Mouse (Mus musculus) MEL (cell line): ENCODE measurements around the gene Tlr4. TPM values are rescaled to one million over a fixed set of nuclear protein-coding genes. Genes with fewer than 3 reads are reported as not detected.

ENCODE experiments used
- DNase-seq: peaks from one replicate; pipeline ENCODE4 v3.0.0; 2011; ENCODE audit warnings: low read depth, low spot score
- H3K27ac ChIP-seq: 2 replicates; pipeline ENCODE4 v1.5.1; 2012; ENCODE audit warnings: low read depth, mild to moderate bottlenecking, control low read depth, low read length, moderate library complexity; ENCODE audit not compliant: control insufficient read depth
- H3K27me3 ChIP-seq, 2 experiments: fragments of 150-350 bp in 1 of 2; sonication (generic) in 1 of 2; 2 replicates each; pipeline ENCODE4 v1.6.1; 2012; ENCODE audit warnings: low read length in 2 of 2, mild to moderate bottlenecking in 2 of 2, improper control_type of control experiment in 1 of 2, moderate library complexity in 1 of 2; ENCODE audit not compliant: insufficient read depth in 2 of 2, control insufficient read depth in 1 of 2
- H3K36me3 ChIP-seq, 2 experiments: 2 replicates each; pipeline ENCODE4 v1.6.1; 2012 to 2014; ENCODE audit warnings: low read length in 2 of 2, improper control_type of control experiment in 1 of 2, inconsistent platforms in 1 of 2, mild to moderate bottlenecking in 1 of 2; ENCODE audit not compliant: insufficient read depth in 2 of 2, control insufficient read depth in 1 of 2
- H3K4me1 ChIP-seq, 2 experiments: fragments of 150-350 bp in 1 of 2; sonication (generic) in 1 of 2; 2 replicates each; pipeline ENCODE4 v1.6.1; 2012; ENCODE audit warnings: low read length in 2 of 2, improper control_type of control experiment in 1 of 2, mild to moderate bottlenecking in 1 of 2; ENCODE audit not compliant: insufficient read depth in 2 of 2, control insufficient read depth in 1 of 2
- H3K4me3 ChIP-seq, 2 experiments: fragments of 150-350 bp in 1 of 2; sonication (generic) in 1 of 2; 2 replicates each; pipeline ENCODE4 v1.5.1; 2012; ENCODE audit warnings: low read depth in 2 of 2, low read length in 2 of 2, mild to moderate bottlenecking in 2 of 2, moderate library complexity in 2 of 2, control low read depth in 1 of 2, improper control_type of control experiment in 1 of 2; ENCODE audit not compliant: control insufficient read depth in 1 of 2, insufficient read depth in 1 of 2
- H3K79me2 ChIP-seq: 2 replicates; pipeline ENCODE4 v1.6.1; 2012; ENCODE audit warnings: mild to moderate bottlenecking, low read length, moderate library complexity; ENCODE audit not compliant: control insufficient read depth, poor library complexity, insufficient read depth
- H3K9ac ChIP-seq: 2 replicates; pipeline ENCODE4 v1.6.1; 2012; ENCODE audit warnings: low read depth, mild to moderate bottlenecking, control low read depth, low read length, moderate library complexity; ENCODE audit not compliant: control insufficient read depth, poor library complexity, severe bottlenecking
- H3K9me3 ChIP-seq: fragments of 150-350 bp; sonication (generic); replicated peaks from 2 replicates; pipeline ENCODE4 v1.6.1; 2012; ENCODE audit warnings: mild to moderate bottlenecking, low read length, improper control_type of control experiment, moderate library complexity; ENCODE audit not compliant: insufficient read depth
- BHLHE40 ChIP-seq: IDR thresholded peaks from 2 replicates; pipeline ENCODE4 v1.6.1; 2012; ENCODE audit warnings: low read depth, mild to moderate bottlenecking, inconsistent platforms, low read length, improper control_type of control experiment, borderline replicate concordance
- CTCF ChIP-seq, 3 experiments: IDR thresholded peaks in 2 of 3; conservative IDR thresholded peaks in 1 of 3; 2 replicates each; pipeline ENCODE4 v1.5.1; 2011 to 2012; ENCODE audit warnings: low read length in 3 of 3, low read depth in 2 of 3, mild to moderate bottlenecking in 2 of 3, improper control_type of control experiment in 1 of 3, inconsistent platforms in 1 of 3, mixed read lengths in 1 of 3, moderate library complexity in 1 of 3; ENCODE audit not compliant: control insufficient read depth in 1 of 3, insufficient read depth in 1 of 3, poor library complexity in 1 of 3, severe bottlenecking in 1 of 3
- ELF1 ChIP-seq: IDR thresholded peaks from 2 replicates; pipeline ENCODE4 v1.6.1; 2014; ENCODE audit warnings: low read depth, mild to moderate bottlenecking, inconsistent platforms, low read length, improper control_type of control experiment, moderate library complexity
- EP300 ChIP-seq, 2 experiments: IDR thresholded peaks; 2 replicates each; pipeline ENCODE4 v1.6.1; 2011; ENCODE audit warnings: improper control_type of control experiment in 2 of 2, low read length in 2 of 2, low read depth in 1 of 2, mild to moderate bottlenecking in 1 of 2
- ETS1 ChIP-seq: IDR thresholded peaks from 2 replicates; pipeline ENCODE4 v1.6.1; 2012; ENCODE audit warnings: low read depth, mild to moderate bottlenecking, inconsistent platforms, low read length, improper control_type of control experiment, moderate library complexity
- GATA1 ChIP-seq: IDR thresholded peaks from 2 replicates; pipeline ENCODE4 v1.6.1; 2011; ENCODE audit warnings: low read depth, low read length, improper control_type of control experiment
- HCFC1 ChIP-seq: IDR thresholded peaks from 2 replicates; pipeline ENCODE4 v1.6.1; 2012; ENCODE audit warnings: low read depth, mild to moderate bottlenecking, inconsistent platforms, low read length, improper control_type of control experiment, moderate library complexity
- JUND ChIP-seq: IDR thresholded peaks from 2 replicates; pipeline ENCODE4 v1.6.1; 2011; ENCODE audit warnings: low read depth, mild to moderate bottlenecking, improper control_type of control experiment, low read length
- MAFK ChIP-seq: IDR thresholded peaks from 2 replicates; pipeline ENCODE4 v1.6.1; 2011; ENCODE audit warnings: low read depth, mild to moderate bottlenecking, low read length, improper control_type of control experiment, borderline replicate concordance
- MAZ ChIP-seq: IDR thresholded peaks from 2 replicates; pipeline ENCODE4 v1.6.1; 2012; ENCODE audit warnings: low read depth, mild to moderate bottlenecking, inconsistent platforms, low read length, improper control_type of control experiment
- MXI1 ChIP-seq: IDR thresholded peaks from 2 replicates; pipeline ENCODE4 v1.6.1; 2011; ENCODE audit warnings: mild to moderate bottlenecking, low read depth, low read length, improper control_type of control experiment
- MYC ChIP-seq: IDR thresholded peaks from 2 replicates; pipeline ENCODE4 v1.6.1; 2011; ENCODE audit warnings: low read depth, mild to moderate bottlenecking, low read length, improper control_type of control experiment, moderate library complexity
- NELFE ChIP-seq: IDR thresholded peaks from 2 replicates; pipeline ENCODE4 v1.6.1; 2011; ENCODE audit warnings: low read depth, low read length, improper control_type of control experiment
- POLR2AphosphoS2 ChIP-seq: IDR thresholded peaks from 2 replicates; pipeline ENCODE4 v1.6.1; 2011; ENCODE audit warnings: low read length, improper control_type of control experiment
- POLR2AphosphoS5 ChIP-seq: IDR thresholded peaks from 2 replicates; pipeline ENCODE4 v1.6.1; 2012; ENCODE audit warnings: low read depth, borderline replicate concordance, mild to moderate bottlenecking, inconsistent platforms, low read length, moderate library complexity, mixed read lengths
- RAD21 ChIP-seq: IDR thresholded peaks from 2 replicates; pipeline ENCODE4 v1.6.1; 2011; ENCODE audit warnings: mild to moderate bottlenecking, low read depth, low read length, improper control_type of control experiment
- RCOR1 ChIP-seq: IDR thresholded peaks from 2 replicates; pipeline ENCODE4 v1.6.1; 2012; ENCODE audit warnings: low read depth, mild to moderate bottlenecking, inconsistent platforms, low read length, improper control_type of control experiment
- SIN3A ChIP-seq: IDR thresholded peaks from 2 replicates; pipeline ENCODE4 v1.6.1; 2012; ENCODE audit warnings: low read length, improper control_type of control experiment, inconsistent platforms
- SMC3 ChIP-seq: IDR thresholded peaks from 2 replicates; pipeline ENCODE4 v1.6.1; 2011; ENCODE audit warnings: low read depth, low read length, improper control_type of control experiment
- TAL1 ChIP-seq: IDR thresholded peaks from 2 replicates; pipeline ENCODE4 v1.6.1; 2012; ENCODE audit warnings: mild to moderate bottlenecking, inconsistent platforms, low read length, moderate library complexity, mixed read lengths
- TBP ChIP-seq: IDR thresholded peaks from 2 replicates; pipeline ENCODE4 v1.8.0; 2011; ENCODE audit warnings: low read depth, low read length, improper control_type of control experiment
- TCF12 ChIP-seq: IDR thresholded peaks from 2 replicates; pipeline ENCODE4 v1.6.1; 2014; ENCODE audit warnings: low read depth, mild to moderate bottlenecking, inconsistent platforms, low read length, improper control_type of control experiment, moderate library complexity
- USF2 ChIP-seq, 2 experiments: IDR thresholded peaks; 2 replicates each; pipeline ENCODE4 v1.6.1; 2011 to 2012; ENCODE audit warnings: improper control_type of control experiment in 2 of 2, low read length in 2 of 2, borderline replicate concordance in 1 of 2, inconsistent platforms in 1 of 2, low read depth in 1 of 2, mild to moderate bottlenecking in 1 of 2; ENCODE audit not compliant: insufficient read depth in 1 of 2
- ZC3H11A ChIP-seq: IDR thresholded peaks from 2 replicates; pipeline ENCODE4 v1.6.1; 2012; ENCODE audit warnings: low read depth, mild to moderate bottlenecking, inconsistent platforms, low read length, improper control_type of control experiment
- ZMIZ1 ChIP-seq: IDR thresholded peaks from 2 replicates; pipeline ENCODE4 v1.6.1; 2012; ENCODE audit warnings: low read depth, mild to moderate bottlenecking, inconsistent platforms, low read length, improper control_type of control experiment, moderate library complexity
- polyA plus RNA-seq, 2 experiments: library from polyadenylated mRNA; stranded (reverse) in 1 of 2; unstranded in 1 of 2; fragments of >175 nt in 1 of 2; fragments of >200 nt in 1 of 2; gene quantifications; 2 replicates each; pipeline versions ENCODE4 v1.2.1 to v1.2.4; 2012; ENCODE audit warnings: low replicate concordance in 2 of 2, low read depth in 1 of 2; ENCODE audit not compliant: insufficient read length in 2 of 2, insufficient read depth in 1 of 2, missing spikeins in 1 of 2
- total RNA-seq: library from RNA; depleted of rRNA; stranded (reverse); fragments of 300-350 nt; gene quantifications from 2 replicates; pipeline ENCODE4 v1.2.3, GENCODE M21; 2012

Gene Tlr4
- total and polyA plus RNA-seq, 3 experiments: not detected

DNA sequence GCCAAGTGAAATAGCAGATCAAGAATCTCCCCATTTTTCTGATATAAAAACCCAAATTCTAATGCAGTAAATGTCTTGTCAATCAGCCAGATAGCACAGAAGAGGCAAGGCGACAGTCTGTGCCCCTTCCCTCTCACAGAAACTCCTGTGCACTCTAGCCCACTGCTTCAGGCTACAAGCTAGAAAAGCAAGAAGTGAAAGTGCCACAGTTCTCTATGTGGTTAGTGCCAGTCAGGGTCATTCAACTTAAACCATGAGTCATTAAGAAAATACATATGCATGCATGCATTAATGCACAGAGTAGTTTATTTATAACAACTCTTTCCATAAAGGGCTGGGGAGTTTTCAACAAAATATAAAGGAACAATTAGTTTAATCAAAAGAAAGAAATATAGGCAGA is 15.9 kb downstream of the Tlr4 start:
- no peak for DNase-seq
- Histone ChIP-seq H3K27me3 (no peaks in the 10 kb centered on the region), H3K9ac (no peak overlapping the region), H3K79me2 (no peaks in the 10 kb centered on the region), H3K9me3 (no peaks in the 10 kb centered on the region), H3K4me1 (no peaks in the 10 kb centered on the region), H3K4me3 (no peak overlapping the region), H3K27ac (no peak overlapping the region), H3K36me3 (no peaks in the 10 kb centered on the region)
- TF ChIP-seq POLR2AphosphoS5 (no peak), MAFK (no peak), GATA1 (no peak), MAZ (no peak), RCOR1 (no peak), ELF1 (no peak), CTCF (IDR thresholded peaks at IDR 0.05 in 2 of 3, conservative IDR thresholded peaks at IDR 0.05 in 1 of 3; ENCODE audit: control insufficient read depth in 1 of 3, insufficient read depth in 1 of 3, low read depth in 2 of 3, low read length in 3 of 3, poor library complexity in 1 of 3, severe bottlenecking in 1 of 3) (no peak), ETS1 (no peak), SIN3A (no peak), BHLHE40 (no peak)

DNA sequence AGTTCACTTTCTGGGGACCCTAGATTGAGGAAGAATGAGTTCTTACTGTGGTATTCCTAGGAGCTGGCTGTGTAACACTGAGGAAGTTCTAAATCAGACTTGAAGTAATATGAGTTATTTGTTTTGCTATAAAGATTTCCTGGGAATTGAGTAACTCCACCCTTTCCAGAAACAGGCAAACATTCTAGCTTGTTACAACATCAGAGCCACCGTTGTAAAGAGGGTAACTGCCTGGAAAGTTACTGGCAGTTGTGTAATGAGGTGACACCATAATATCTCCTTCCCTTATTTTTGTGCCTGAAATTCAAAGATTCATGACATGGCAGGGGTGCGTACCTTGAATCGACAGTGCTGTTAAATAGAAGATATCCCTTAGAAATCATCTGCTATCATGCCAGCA is 24.6 kb downstream of the Tlr4 start:
- Histone ChIP-seq H3K9ac (no peak overlapping the region), H3K4me3 (no peak overlapping the region), H3K79me2 (no peaks in the 10 kb centered on the region), H3K27ac (no peak overlapping the region), H3K4me1 (no peaks in the 10 kb centered on the region), H3K27me3 (no peaks in the 10 kb centered on the region), H3K36me3 (no peaks in the 10 kb centered on the region), H3K9me3 (no peaks in the 10 kb centered on the region)
- TF ChIP-seq TAL1 (no peak), TBP (no peak), EP300 (IDR thresholded peaks at IDR 0.05; ENCODE audit: low read depth in 1 of 2, low read length in 2 of 2) (no peak), MYC (no peak)
- DNase-seq: no peak

DNA sequence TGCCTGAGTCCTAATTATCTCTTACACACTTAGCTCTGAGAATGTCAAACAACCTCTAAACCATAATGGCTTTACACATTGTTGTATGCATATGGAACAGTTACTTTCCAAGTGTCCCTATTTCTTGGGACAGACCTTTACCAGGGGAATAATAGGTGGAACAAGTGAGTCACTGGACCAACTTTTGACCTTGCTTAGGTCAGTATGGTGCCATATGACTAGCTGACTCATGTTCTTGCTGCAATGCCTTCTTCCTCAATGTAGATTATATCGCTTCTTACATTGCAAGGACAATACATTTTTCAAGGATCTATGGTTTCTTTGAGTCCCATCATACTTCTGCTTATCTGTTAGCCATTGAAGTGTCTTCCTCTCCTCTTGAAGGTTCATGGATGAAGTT is 29.6 kb downstream of the Tlr4 start:
- no peak overlapping the region for H3K4me3 ChIP-seq
- no peak for TF ChIP-seq EP300 (IDR thresholded peaks at IDR 0.05; ENCODE audit: low read depth in 1 of 2, low read length in 2 of 2)
- no peak for TF ChIP-seq ZC3H11A
- TF ChIP-seq TCF12: no peak
- TF ChIP-seq RAD21: no peak
- no peak for TF ChIP-seq JUND
- no peak for TF ChIP-seq SMC3
- no peak for TF ChIP-seq CTCF (IDR thresholded peaks at IDR 0.05 in 2 of 3, conservative IDR thresholded peaks at IDR 0.05 in 1 of 3; ENCODE audit: control insufficient read depth in 1 of 3, insufficient read depth in 1 of 3, low read depth in 2 of 3, low read length in 3 of 3, poor library complexity in 1 of 3, severe bottlenecking in 1 of 3)
- TF ChIP-seq ZMIZ1: no peak
- no peak for TF ChIP-seq NELFE
- TF ChIP-seq ETS1: no peak
- TF ChIP-seq MAZ: no peak
- TF ChIP-seq USF2 (IDR thresholded peaks at IDR 0.05; ENCODE audit: borderline replicate concordance in 1 of 2, insufficient read depth in 1 of 2, low read depth in 1 of 2, low read length in 2 of 2): no peak
- TF ChIP-seq POLR2AphosphoS2: no peak
- no peak for TF ChIP-seq TBP
- no peak for TF ChIP-seq MXI1
- TF ChIP-seq HCFC1: no peak
- no peaks in the 10 kb centered on the region for H3K79me2 ChIP-seq
- no peaks in the 10 kb centered on the region for H3K27me3 ChIP-seq
- H3K27ac ChIP-seq: no peak overlapping the region
- no peak overlapping the region for H3K9ac ChIP-seq
- H3K9me3 ChIP-seq: no peaks in the 10 kb centered on the region
- H3K36me3 ChIP-seq: no peaks in the 10 kb centered on the region
- no peak for DNase-seq
- H3K4me1 ChIP-seq: no peaks in the 10 kb centered on the region
